34 mouse cellular contexts compared by ENCODE assay signal in genomic region chr14:77147635-77148034, GRCm38 (mm10).
"Had no signal": no experiment of that assay in that cellular context is flagged by ENCODE, and none has a peak within 500 bp of the region (broad histone marks: within the 10 kb centered on the region; RNA-seq: fewer than 3 reads in every experiment).

No protein-coding gene starts in this region.

- H3K36me3 ChIP-seq: heart, embryonic 12.5 days; heart, embryonic 13.5 days; heart, embryonic 15.5 days; hindbrain, embryonic 10.5 days; hindbrain, embryonic 12.5 days; hindbrain, embryonic 13.5 days; hindbrain, embryonic 15.5 days; intestine, embryonic 15.5 days; kidney, embryonic 15.5 days had no signal

- H3K27ac ChIP-seq: heart, embryonic 13.5 days; heart, embryonic 15.5 days; hindbrain, embryonic 10.5 days; hindbrain, embryonic 12.5 days; hindbrain, embryonic 13.5 days; hindbrain, embryonic 14.5 days; hindbrain, embryonic 15.5 days; hindbrain, postnatal 0 days; intestine, embryonic 15.5 days; kidney, embryonic 15.5 days; kidney, postnatal 0 days; layer of hippocampus, adult 2 months; left cerebral cortex, adult 2 months had no signal

- H3K4me3 ChIP-seq: heart, embryonic 12.5 days; heart, embryonic 13.5 days; heart, embryonic 15.5 days; hindbrain, embryonic 10.5 days; hindbrain, embryonic 12.5 days; hindbrain, embryonic 13.5 days; hindbrain, embryonic 15.5 days; intestine, embryonic 15.5 days; kidney, embryonic 15.5 days; layer of hippocampus, adult 2 months; left cerebral cortex, adult 2 months had no signal

- H3K4me2 ChIP-seq: heart, embryonic 12.5 days; heart, embryonic 13.5 days; heart, embryonic 15.5 days; hindbrain, embryonic 12.5 days; hindbrain, embryonic 13.5 days; hindbrain, embryonic 14.5 days; hindbrain, embryonic 15.5 days; intestine, embryonic 15.5 days; kidney, embryonic 15.5 days had no signal

- DNase-seq: heart, postnatal 10 days; heart, postnatal 14 days; heart, postnatal 36 days; heart, postnatal 4 days; kidney, adult 11 months; kidney, adult 18-20 months; kidney, adult 2 months; kidney, adult 8-10 months; kidney, adult 9 months; kidney, postnatal 10 days; kidney, postnatal 14 days; kidney, postnatal 25 days; kidney, postnatal 36 days; kidney, postnatal 4 days; layer of hippocampus, adult 9-11 months; layer of hippocampus, postnatal 36 days had no signal

- H3K9me3 ChIP-seq: heart, embryonic 12.5 days; heart, embryonic 13.5 days; heart, embryonic 15.5 days; hindbrain, embryonic 10.5 days; hindbrain, embryonic 12.5 days; hindbrain, embryonic 13.5 days; hindbrain, embryonic 15.5 days; intestine, embryonic 15.5 days; kidney, embryonic 15.5 days had no signal

- H3K4me1 ChIP-seq: hindbrain, embryonic 10.5 days; hindbrain, embryonic 13.5 days; hindbrain, embryonic 15.5 days; intestine, embryonic 15.5 days had no signal

- ATAC-seq: hindbrain, embryonic 16.5 days; hindbrain, postnatal 0 days; inflammation-experienced regulatory T-cells, adult 6 months; intestine, embryonic 15.5 days; intestine, embryonic 16.5 days; intestine, postnatal 0 days had no signal

- H3K9ac ChIP-seq: heart, embryonic 12.5 days; heart, embryonic 13.5 days; heart, embryonic 15.5 days; hindbrain, embryonic 12.5 days; hindbrain, embryonic 13.5 days; hindbrain, embryonic 14.5 days; hindbrain, embryonic 15.5 days; intestine, embryonic 15.5 days; kidney, embryonic 15.5 days had no signal

- H3K27me3 ChIP-seq: heart, embryonic 12.5 days; heart, embryonic 13.5 days; heart, embryonic 15.5 days; hindbrain, embryonic 12.5 days; hindbrain, embryonic 13.5 days; hindbrain, embryonic 15.5 days; intestine, embryonic 15.5 days; kidney, embryonic 15.5 days had no signal
